Mouse (Mus musculus): ENCODE results near the gene Slc35b2. TPM values are rescaled to one million over a fixed set of nuclear protein-coding genes. Genes with fewer than 3 reads are reported as not detected.

Slc35b2 gene
- polyA plus RNA-seq, 1 experiment from 2014 or later: 85.6 TPM

GRCm38 (mm10) chr17:45586449-45586837 lies 22.8 kb downstream of the Slc35b2 start:
- H3K36me3 ChIP-seq: peaks cover 35% of the 10 kb centered on the region
- H3K4me2 ChIP-seq: no peak overlapping the region
- H3K4me3 ChIP-seq: no peak overlapping the region
- H3K27me3 ChIP-seq (replicated peaks): no peaks in the 10 kb centered on the region
- H3K4me1 ChIP-seq (replicated peaks): peaks cover 43% of the 10 kb centered on the region
- 0 out of 2 replicates have a peak, but pooled peaks cover 4% of the 10 kb centered on the region for H3K9me3 ChIP-seq (replicated peaks)
- ATAC-seq (ENCODE audit: insufficient number of reproducible peaks, low FRiP score): no peak
- H3K9ac ChIP-seq: no peak overlapping the region
- peak overlapping the region; percentile 94 for H3K27ac ChIP-seq (ENCODE audit: poor library complexity, severe bottlenecking)
- WGBS: 88% methylated on average over 3 of the region's 3 CpGs

GRCm38 (mm10) chr17:45588370-45588769 lies 24.7 kb downstream of the Slc35b2 start:
- no peak overlapping the region for H3K4me3 ChIP-seq
- no peak overlapping the region for H3K9ac ChIP-seq
- no peak overlapping the region for H3K27ac ChIP-seq (ENCODE audit: poor library complexity, severe bottlenecking)
- no peak for ATAC-seq (ENCODE audit: insufficient number of reproducible peaks, low FRiP score)
- WGBS: 89% methylated on average over 7 of the region's 7 CpGs
- H3K9me3 ChIP-seq (replicated peaks): 0 out of 2 replicates have a peak, but pooled peaks cover 4% of the 10 kb centered on the region
- H3K4me2 ChIP-seq: no peak overlapping the region
- H3K36me3 ChIP-seq: peaks cover 35% of the 10 kb centered on the region
- peaks cover 51% of the 10 kb centered on the region for H3K4me1 ChIP-seq (replicated peaks)
- H3K27me3 ChIP-seq (replicated peaks): no peaks in the 10 kb centered on the region

- H3K4me1 ChIP-seq (replicated peaks): peaks cover 55% of the 10 kb centered on the region
- WGBS: 96% methylated on average over 7 of the region's 7 CpGs
- H3K27me3 ChIP-seq (replicated peaks): 0 out of 2 replicates have a peak, but pooled peaks cover 7% of the 10 kb centered on the region
- H3K9me3 ChIP-seq (replicated peaks): 0 out of 2 replicates have a peak, but pooled peaks cover 4% of the 10 kb centered on the region
- no peak overlapping the region for H3K4me3 ChIP-seq
- peaks cover 35% of the 10 kb centered on the region for H3K36me3 ChIP-seq
- ATAC-seq (ENCODE audit: insufficient number of reproducible peaks, low FRiP score): no peak
- no peak overlapping the region for H3K27ac ChIP-seq (ENCODE audit: poor library complexity, severe bottlenecking)
- no peak overlapping the region for H3K4me2 ChIP-seq
- H3K9ac ChIP-seq: no peak overlapping the region
Observed at GRCm38 (mm10) chr17:45589236-45589635, 25.6 kb downstream of the Slc35b2 start.

- Histone ChIP-seq H3K27me3 (replicated peaks) (0 out of 2 replicates have a peak, but pooled peaks cover 8% of the 10 kb centered on the region), H3K9me3 (replicated peaks) (0 out of 2 replicates have a peak, but pooled peaks cover 4% of the 10 kb centered on the region), H3K36me3 (peaks cover 35% of the 10 kb centered on the region), H3K4me2 (no peak overlapping the region), H3K9ac (no peak overlapping the region), H3K4me3 (no peak overlapping the region), H3K4me1 (replicated peaks) (peaks cover 55% of the 10 kb centered on the region), H3K27ac (ENCODE audit: poor library complexity, severe bottlenecking) (no peak overlapping the region)
- no peak for ATAC-seq (ENCODE audit: insufficient number of reproducible peaks, low FRiP score)
- WGBS: 89% methylated on average over 8 of the region's 8 CpGs
Observed at GRCm38 (mm10) chr17:45589844-45590243, 26.2 kb downstream of the Slc35b2 start.

GRCm38 (mm10) chr17:45590410-45590809 lies 26.7 kb downstream of the Slc35b2 start:
- H3K4me1 ChIP-seq (replicated peaks): peaks cover 55% of the 10 kb centered on the region
- no peak for ATAC-seq (ENCODE audit: insufficient number of reproducible peaks, low FRiP score)
- WGBS: 81% methylated on average over 6 of the region's 6 CpGs

GRCm38 (mm10) chr17:45591701-45592605 lies 28.3 kb downstream of the Slc35b2 start:
- Histone ChIP-seq H3K9me3 (replicated peaks) (0 out of 2 replicates have a peak, but pooled peaks cover 2% of the 10 kb centered on the region), H3K36me3 (peaks cover 26% of the 10 kb centered on the region), H3K27me3 (replicated peaks) (peaks cover 8% of the 10 kb centered on the region; the same call in 1 of the 2 replicates), H3K9ac (peak overlapping the region; percentile 87), H3K4me1 (replicated peaks) (peaks cover 60% of the 10 kb centered on the region), H3K27ac (ENCODE audit: poor library complexity, severe bottlenecking) (peak overlapping the region; percentile 50; the same call in 1 of the 2 replicates), H3K4me2 (peak overlapping the region; percentile 99), H3K4me3 (peak overlapping the region; percentile 66)
- no peak for ATAC-seq (ENCODE audit: insufficient number of reproducible peaks, low FRiP score)
- 39% methylated on average over 16 of the region's 16 CpGs for WGBS

More at GRCm38 (mm10) chr17:45590410-45590809, 26.7 kb downstream of the Slc35b2 start:
- no peak overlapping the region for H3K9ac ChIP-seq
- H3K9me3 ChIP-seq (replicated peaks): 0 out of 2 replicates have a peak, but pooled peaks cover 4% of the 10 kb centered on the region
- no peak overlapping the region for H3K4me3 ChIP-seq
- no peak overlapping the region for H3K27ac ChIP-seq (ENCODE audit: poor library complexity, severe bottlenecking)
- 0 out of 2 replicates have a peak, but pooled peaks cover 8% of the 10 kb centered on the region for H3K27me3 ChIP-seq (replicated peaks)
- H3K4me2 ChIP-seq: no peak overlapping the region
- peaks cover 35% of the 10 kb centered on the region for H3K36me3 ChIP-seq

GRCm38 (mm10) chr17:45592606-45593431 lies 29.1 kb downstream of the Slc35b2 start:
- Histone ChIP-seq H3K9me3 (replicated peaks) (no peaks in the 10 kb centered on the region), H3K4me3 (peak overlapping the region; percentile 66), H3K27me3 (replicated peaks) (peaks cover 8% of the 10 kb centered on the region; the same call in 1 of the 2 replicates), H3K27ac (ENCODE audit: poor library complexity, severe bottlenecking) (peak overlapping the region; percentile 50; the same call in 1 of the 2 replicates), H3K4me2 (peak overlapping the region; percentile 99), H3K36me3 (peaks cover 20% of the 10 kb centered on the region), H3K9ac (peak overlapping the region; percentile 87), H3K4me1 (replicated peaks) (peaks cover 67% of the 10 kb centered on the region)
- no peak for ATAC-seq (ENCODE audit: insufficient number of reproducible peaks, low FRiP score)
- 25% methylated on average over 8 of the region's 8 CpGs for WGBS

- peak overlapping the region; percentile 66 for H3K4me3 ChIP-seq
- peaks cover 8% of the 10 kb centered on the region; the same call in 1 of the 2 replicates for H3K27me3 ChIP-seq (replicated peaks)
- WGBS: 17% methylated on average over 8 of the region's 8 CpGs
- ATAC-seq (ENCODE audit: insufficient number of reproducible peaks, low FRiP score): peak; percentile 45
- H3K27ac ChIP-seq (ENCODE audit: poor library complexity, severe bottlenecking): no peak overlapping the region
- H3K9me3 ChIP-seq (replicated peaks): no peaks in the 10 kb centered on the region
- H3K9ac ChIP-seq: peak overlapping the region; percentile 87
- peak overlapping the region; percentile 99 for H3K4me2 ChIP-seq
- peaks cover 70% of the 10 kb centered on the region for H3K4me1 ChIP-seq (replicated peaks)
- peaks cover 15% of the 10 kb centered on the region for H3K36me3 ChIP-seq
Observed at GRCm38 (mm10) chr17:45593479-45593878, 29.8 kb downstream of the Slc35b2 start.

GRCm38 (mm10) chr17:45594195-45594594 lies 30.5 kb downstream of the Slc35b2 start:
- Histone ChIP-seq H3K4me1 (replicated peaks) (peaks cover 73% of the 10 kb centered on the region), H3K27ac (ENCODE audit: poor library complexity, severe bottlenecking) (0 out of 2 replicates have a peak overlapping the region, but pooled peaks have one; percentile 41), H3K9ac (peak overlapping the region; percentile 87), H3K9me3 (replicated peaks) (no peaks in the 10 kb centered on the region), H3K4me2 (peak overlapping the region; percentile 99), H3K36me3 (peaks cover 8% of the 10 kb centered on the region; the same call in 1 of the 2 replicates), H3K4me3 (peak overlapping the region; percentile 66), H3K27me3 (replicated peaks) (peaks cover 8% of the 10 kb centered on the region; the same call in 1 of the 2 replicates)
- 36% methylated on average over 8 of the region's 8 CpGs for WGBS
- no peak for ATAC-seq (ENCODE audit: insufficient number of reproducible peaks, low FRiP score)

GRCm38 (mm10) chr17:45594881-45595735 lies 31.4 kb downstream of the Slc35b2 start:
- H3K4me1 ChIP-seq (replicated peaks): peaks cover 80% of the 10 kb centered on the region
- peak; percentile 78 for ATAC-seq (ENCODE audit: insufficient number of reproducible peaks, low FRiP score)
- H3K4me3 ChIP-seq: peak overlapping the region; percentile 66
- WGBS: 1% methylated on average over 57 of the region's 58 CpGs
- peaks cover 8% of the 10 kb centered on the region; the same call in 1 of the 2 replicates for H3K27me3 ChIP-seq (replicated peaks)
- H3K9me3 ChIP-seq (replicated peaks): no peaks in the 10 kb centered on the region
- no peaks in the 10 kb centered on the region; the same call in 1 of the 2 replicates for H3K36me3 ChIP-seq
- peak overlapping the region; percentile 87 for H3K9ac ChIP-seq
- peak overlapping the region; percentile 99 for H3K4me2 ChIP-seq
- peak overlapping the region; percentile 30; the same call in 1 of the 2 replicates for H3K27ac ChIP-seq (ENCODE audit: poor library complexity, severe bottlenecking)
